Mouse (Mus musculus) G1E (cell line): ENCODE measurements around the gene Myh14.
"Not testable (repeated sequence)": the region's sequence is repeated elsewhere in the genome, so short reads cannot be mapped to it uniquely, and the experiment has no call there.

ENCODE experiments used
- CTCF ChIP-seq: IDR thresholded peaks from 2 replicates; pipeline ENCODE4 v1.5.1; 2012; ENCODE audit warnings: low read depth, low read length, inconsistent platforms, mixed read lengths
- GATA1 ChIP-seq: IDR thresholded peaks from 2 replicates; pipeline ENCODE4 v1.6.1; 2012; ENCODE audit warnings: borderline replicate concordance, low read length, inconsistent platforms, mixed read lengths
- TAL1 ChIP-seq: conservative IDR thresholded peaks from 2 replicates; pipeline ENCODE4 v1.6.1; 2012; ENCODE audit warnings: low read depth, low read length, inconsistent platforms, mixed read lengths

DNA sequence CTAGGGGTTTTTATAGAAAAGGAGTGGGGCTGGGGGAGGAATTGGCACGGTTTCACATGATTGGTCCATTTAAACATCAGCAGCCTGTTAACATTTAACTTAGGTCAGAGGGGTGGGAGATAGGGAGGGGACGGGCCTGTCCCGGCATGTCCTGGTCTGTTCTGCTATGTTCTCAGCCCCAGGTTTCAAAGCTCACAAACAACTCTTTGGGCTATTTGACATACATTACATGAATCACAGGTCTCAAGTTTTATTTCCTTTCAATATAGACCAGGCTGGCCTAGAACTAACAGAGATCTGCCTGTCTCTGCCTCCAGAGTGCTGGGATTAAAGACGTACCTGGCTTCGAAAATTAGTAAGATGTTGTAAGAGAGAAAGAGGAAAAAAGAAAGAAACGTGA lies 37.5 kb upstream of the Myh14 start:
- TF ChIP-seq GATA1, CTCF, TAL1: not testable (repeated sequence)
